Mouse (Mus musculus): ENCODE data around the gene Acer3.
A peak's percentile ranks its signal among the peaks of the same experiment; 100 is the strongest.
"Not testable (repeated sequence)": the region's sequence is repeated elsewhere in the genome, so short reads cannot be mapped to it uniquely, and the experiment has no call there.

Gene Acer3

DNA sequence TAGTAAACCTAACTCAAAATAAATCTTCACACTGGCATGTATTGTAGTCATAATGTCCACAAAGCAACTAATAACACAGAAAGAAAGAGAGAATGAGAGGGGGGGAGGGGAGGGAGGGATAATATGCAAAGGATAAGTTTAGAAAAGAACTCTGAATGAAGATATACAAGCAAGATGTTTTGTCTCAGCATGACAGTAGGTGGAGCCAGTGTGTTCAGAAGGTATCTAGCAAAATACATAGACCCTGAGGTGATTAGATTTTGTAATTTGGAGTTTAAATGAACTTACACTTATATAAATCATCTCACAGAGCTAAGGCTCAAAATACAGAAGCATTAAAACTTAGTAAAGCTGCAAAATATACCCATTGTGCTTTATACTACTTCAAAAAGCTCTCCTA lies 44.7 kb downstream of the Acer3 start:
- peak; percentile 31 for DNase-seq (ENCODE audit: low read depth, low spot score)

- DNase-seq (ENCODE audit: low read depth, low spot score), result not testable (repeated sequence)
Observed at GRCm38 (mm10) chr7:98268166-98268565, 52.8 kb downstream of the Acer3 start.

- peak; percentile 62 for DNase-seq (ENCODE audit: low read depth, low spot score)
Observed at GRCm38 (mm10) chr7:98252520-98252919, 68.5 kb downstream of the Acer3 start.

DNA sequence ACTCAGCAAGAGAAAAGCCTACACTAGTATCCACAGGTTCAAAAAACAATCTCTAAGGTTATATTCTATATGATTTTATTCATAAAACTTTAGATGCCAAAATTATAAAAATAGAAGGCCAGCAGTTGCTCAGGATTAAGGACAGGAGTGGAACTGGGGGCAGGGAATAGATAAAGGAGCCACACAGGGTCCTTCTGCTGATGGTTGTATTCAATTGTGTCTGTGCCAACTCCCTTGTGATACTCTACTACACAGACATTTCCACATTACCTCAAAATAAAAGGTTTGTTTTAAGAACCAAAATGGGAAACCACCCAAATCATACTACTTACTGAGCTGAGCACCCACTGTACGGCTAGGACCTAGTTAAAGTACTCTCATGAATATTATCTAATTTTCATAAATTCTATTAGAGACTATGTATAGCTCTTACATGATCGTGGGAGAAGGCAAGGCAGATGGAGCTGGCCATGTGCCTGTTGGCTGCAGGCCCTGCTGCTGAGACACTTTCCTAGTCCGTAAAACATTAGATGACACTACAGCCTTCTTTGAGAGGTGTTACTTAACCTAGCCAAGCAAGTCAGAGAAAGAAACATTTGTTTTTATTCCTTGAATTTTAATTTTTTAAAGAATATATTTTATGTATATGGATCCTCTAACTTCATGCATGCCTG lies 84.2 kb downstream of the Acer3 start:
- DNase-seq (ENCODE audit: low read depth, low spot score), result no peak

DNA sequence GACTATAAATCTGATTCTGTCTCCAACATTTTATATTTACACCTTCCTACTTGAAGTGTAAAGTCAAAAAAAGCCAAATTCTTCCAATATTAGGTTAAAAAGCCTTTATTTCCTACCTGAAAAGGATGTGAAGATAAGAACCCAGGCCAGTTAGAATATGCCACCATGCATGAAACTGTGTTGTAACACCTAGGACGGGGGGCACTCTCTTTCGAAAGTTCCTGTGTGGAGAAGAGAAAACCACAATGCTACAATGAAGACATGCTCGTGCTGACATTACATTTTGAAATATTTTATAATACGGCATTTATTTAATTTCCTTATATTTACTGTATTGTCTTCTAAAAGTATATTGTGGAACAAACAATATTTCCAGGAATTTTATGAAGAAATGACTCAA lies 97.2 kb downstream of the Acer3 start:
- no peak for DNase-seq (ENCODE audit: low read depth, low spot score)

DNA sequence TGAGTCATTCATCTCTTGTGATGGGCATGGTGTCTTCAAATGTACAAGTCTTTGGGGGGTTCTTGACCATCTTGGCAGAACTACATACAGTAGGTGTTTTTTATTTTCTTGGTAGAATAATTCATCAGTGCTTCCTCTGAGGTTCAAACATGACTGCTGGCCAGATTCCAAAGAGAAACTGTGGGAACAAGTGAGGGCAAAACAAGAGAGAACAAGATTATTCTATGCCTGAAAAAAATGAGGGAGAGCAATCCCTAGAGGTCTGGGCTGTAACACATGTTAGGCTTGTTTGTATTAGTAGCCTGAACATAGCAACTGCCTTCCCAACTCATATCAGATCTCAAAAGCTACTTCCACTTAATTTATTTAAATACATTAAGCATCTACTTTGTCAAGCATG lies 104.3 kb downstream of the Acer3 start:
- DNase-seq (ENCODE audit: low read depth, low spot score), result no peak

DNA sequence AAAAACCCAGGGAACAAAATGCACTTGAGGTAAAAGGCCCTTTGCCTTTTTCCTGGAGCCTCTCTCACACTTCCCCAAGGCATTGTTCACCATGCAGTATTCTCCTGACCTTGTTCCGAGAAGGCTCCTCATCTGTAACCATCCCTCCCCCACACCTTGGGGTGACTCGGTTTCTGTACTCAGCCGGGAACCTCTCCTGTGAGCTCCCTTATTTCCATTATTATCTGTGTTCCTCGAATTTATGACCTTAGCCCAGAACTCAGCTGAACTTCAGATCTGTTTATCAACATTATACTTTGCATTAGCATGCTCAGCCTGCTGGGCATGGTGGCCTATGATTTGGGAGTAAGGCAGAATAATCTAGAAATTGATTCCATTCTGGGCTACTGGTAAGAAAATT lies 118.1 kb downstream of the Acer3 start:
- no peak for DNase-seq (ENCODE audit: low read depth, low spot score)

GRCm38 (mm10) chr7:98201493-98202028 lies 119.4 kb downstream of the Acer3 start:
- no peak for DNase-seq (ENCODE audit: low read depth, low spot score)

- no peak for DNase-seq (ENCODE audit: low read depth, low spot score)
Observed at GRCm38 (mm10) chr7:98200396-98200795, 120.6 kb downstream of the Acer3 start.

DNA sequence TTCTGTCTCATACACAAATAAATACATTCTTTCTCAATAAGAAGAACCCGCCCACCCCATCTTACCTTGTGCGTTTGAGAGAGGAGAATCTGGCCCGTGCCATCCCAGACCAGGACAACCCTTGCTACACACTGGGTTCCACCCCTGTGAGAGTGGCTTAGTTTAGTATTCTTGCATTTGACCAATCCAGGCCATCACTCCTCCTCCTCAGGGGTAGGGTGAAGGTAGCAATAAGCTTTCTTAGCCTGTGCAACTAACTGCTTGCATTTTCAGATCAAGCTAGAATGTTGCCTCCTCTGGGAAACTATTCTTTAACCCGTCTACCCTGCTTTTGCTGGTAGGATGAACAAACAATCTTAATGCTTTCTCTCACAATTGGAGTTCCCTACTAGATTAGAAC lies 121.6 kb downstream of the Acer3 start, which contains the start of gene B3gnt6:
Gene B3gnt6 (minus strand): TSS at position 101 of the 400 bp plus-strand sequence.
- no peak for DNase-seq (ENCODE audit: low read depth, low spot score)

DNA sequence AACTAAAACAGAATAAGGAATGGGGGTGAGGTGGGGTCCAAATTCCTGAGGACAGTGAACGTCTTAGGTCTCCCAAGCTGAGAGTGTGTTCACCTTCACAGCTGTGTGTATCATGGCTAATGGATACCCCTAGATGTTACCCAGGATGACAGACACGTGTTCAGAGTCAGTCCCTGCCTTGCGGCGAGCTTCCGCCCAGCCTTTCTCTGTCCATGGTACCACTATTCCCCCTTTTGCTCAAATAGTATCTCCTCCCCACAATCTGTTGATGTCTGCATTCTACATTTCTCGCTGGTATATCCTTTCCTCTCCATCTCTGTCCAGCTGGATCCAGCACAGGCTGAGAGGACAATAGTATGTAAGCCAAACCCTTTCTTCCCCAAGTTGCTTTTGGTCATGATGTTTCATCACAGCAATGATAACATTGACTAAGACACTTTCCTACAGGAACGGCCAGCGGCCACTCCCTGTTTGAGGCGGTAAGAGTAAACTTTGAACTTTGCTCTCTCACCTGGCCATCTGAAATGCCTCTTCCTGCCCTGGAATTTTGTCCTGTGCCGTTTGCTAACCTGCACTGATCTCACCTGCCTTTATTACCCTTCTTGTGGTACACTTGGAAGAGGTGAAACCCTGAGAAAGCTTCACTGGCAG lies 125.7 kb downstream of the Acer3 start:
- no peak for DNase-seq (ENCODE audit: low read depth, low spot score)

- peak; percentile 64 for DNase-seq (ENCODE audit: low read depth, low spot score)
Observed at GRCm38 (mm10) chr7:98194026-98194792, 126.8 kb downstream of the Acer3 start.

DNA sequence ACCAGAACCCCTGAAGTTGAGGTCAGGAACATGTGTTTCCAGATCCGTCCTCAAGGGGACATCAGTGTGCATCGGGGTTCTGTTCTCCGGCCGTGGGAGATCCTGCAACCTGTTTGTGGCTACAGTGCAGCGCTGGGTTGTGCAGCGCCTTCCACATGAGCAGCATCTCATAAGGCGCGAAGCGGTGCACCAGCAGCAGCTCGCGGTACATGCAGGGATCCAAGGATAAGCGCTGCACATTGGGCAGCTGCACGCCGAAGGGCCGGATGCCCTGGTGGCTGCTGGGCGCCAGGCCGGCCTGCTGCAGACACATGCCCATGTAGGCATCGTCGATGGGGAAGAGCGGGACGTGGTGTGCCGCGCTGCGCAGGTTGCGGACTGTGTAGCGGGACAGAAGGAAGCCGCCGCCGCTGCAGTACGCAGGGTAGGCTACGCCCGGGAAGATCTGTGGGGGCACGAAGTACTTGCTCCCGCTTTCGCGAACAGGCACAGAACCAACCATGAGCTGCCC lies 127.4 kb downstream of the Acer3 start:
- DNase-seq (ENCODE audit: low read depth, low spot score), result peak; percentile 63

DNA sequence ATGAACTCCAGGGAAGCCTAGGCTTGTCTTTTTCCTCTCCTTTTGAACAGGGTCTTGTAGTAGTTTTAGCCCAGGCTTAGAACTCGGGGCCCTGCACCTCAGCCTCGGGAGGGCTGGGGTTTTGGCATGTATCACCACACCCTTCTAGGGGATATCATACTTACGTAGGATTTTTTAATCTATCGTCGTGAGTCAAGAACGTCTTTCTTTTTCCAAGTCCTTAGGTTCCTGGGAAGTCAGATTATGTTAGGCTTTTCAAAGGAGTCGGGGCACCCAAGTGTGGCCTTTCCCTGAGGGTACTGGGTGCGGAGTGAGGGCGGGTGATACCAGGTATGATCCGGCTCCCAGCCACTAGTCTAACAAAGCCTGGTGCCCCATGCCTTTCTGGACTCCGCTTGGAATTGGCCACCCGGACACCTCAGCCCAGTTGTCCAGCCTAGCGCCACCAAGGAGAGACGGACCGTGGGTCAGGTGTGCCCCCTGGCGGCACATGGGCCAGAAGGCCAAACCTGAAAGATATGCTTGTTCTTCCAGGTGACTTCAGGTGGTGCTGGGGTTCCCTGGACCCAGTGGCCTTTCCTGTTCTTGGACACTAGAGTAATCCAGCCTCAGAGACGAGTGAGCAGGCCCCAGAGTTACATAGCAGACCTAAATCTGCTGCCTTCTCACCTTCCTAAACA lies 129.3 kb downstream of the Acer3 start:
- no peak for DNase-seq (ENCODE audit: low read depth, low spot score)

GRCm38 (mm10) chr7:98190578-98190977 lies 130.4 kb downstream of the Acer3 start:
- DNase-seq (ENCODE audit: low read depth, low spot score), result no peak

GRCm38 (mm10) chr7:98189745-98190144 lies 131.3 kb downstream of the Acer3 start:
- no peak for DNase-seq (ENCODE audit: low read depth, low spot score)

DNA sequence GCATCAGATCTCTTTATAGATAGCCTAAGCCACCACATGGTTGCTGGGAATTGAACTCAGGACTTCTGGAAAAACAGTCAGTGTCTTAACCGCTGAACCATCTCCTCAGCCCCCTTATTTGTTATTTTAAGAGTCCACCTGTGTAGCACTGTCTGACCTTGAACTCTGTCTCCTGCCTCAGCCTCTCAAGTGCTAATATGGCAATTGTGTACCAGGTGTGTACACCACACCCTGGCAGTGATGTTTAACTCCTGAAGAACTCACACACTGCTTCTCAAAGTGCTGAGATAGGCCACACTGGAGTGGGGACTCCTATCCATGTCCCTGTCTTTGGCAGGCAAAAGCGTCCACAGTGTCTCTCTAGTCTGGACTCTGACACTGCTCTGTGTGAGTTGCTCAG lies 132.3 kb downstream of the Acer3 start:
- no peak for DNase-seq (ENCODE audit: low read depth, low spot score)

DNA sequence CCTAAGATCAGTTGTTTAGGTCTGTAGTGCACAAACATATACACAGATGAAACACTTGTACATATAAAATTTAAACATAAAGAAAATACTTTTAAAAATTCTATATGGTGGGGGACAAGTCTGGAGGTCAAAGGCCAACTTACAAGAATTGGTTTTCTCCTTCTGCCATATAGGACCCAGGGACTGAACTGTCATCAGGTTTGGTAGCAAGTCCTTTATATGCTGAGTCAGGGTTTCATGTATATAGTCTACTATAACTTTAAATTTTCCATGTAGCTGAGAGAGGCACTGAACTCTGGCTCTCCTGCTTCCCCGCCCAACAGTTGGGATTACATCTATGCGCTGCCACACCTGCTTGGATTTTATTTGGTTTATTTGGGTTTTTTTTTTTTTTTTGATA lies 132.8 kb downstream of the Acer3 start:
- DNase-seq (ENCODE audit: low read depth, low spot score), result no peak

GRCm38 (mm10) chr7:98187332-98187731 lies 133.7 kb downstream of the Acer3 start:
- not testable (repeated sequence) for DNase-seq (ENCODE audit: low read depth, low spot score)

GRCm38 (mm10) chr7:98186637-98187036 lies 134.4 kb downstream of the Acer3 start:
- DNase-seq (ENCODE audit: low read depth, low spot score), result no peak

DNA sequence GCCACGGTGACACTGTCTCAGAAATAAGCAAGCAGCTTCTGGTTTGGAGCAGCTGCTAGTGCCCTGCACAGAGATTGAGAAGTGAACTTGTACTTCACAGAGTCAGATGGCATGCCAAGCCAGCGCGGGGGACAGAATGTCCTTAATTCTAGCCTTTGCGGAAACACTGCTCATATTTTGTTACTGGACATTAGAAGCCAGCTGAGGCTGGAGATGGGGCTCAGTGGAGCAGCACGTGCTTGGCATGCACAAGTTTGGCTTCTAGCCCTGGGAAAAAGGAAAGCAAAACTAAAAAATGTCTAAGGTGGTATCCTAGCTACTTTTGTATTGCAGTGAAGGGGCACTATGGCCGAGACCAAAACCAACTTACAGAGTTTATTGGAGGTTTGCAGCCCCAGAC lies 135.7 kb downstream of the Acer3 start:
- DNase-seq (ENCODE audit: low read depth, low spot score), result no peak

All from CD4-positive, CD25-positive, alpha-beta regulatory T cell, adult 2 months (primary cell).